Mouse (Mus musculus) embryonic facial prominence, embryonic 12.5 days (tissue): Measurements from ENCODE around the gene Gm13277. TPM values are rescaled to one million over a fixed set of nuclear protein-coding genes. Genes with fewer than 3 reads are reported as not detected.
"Not testable (repeated sequence)": the region's sequence is repeated elsewhere in the genome, so short reads cannot be mapped to it uniquely, and the experiment has no call there.

Experiments
- ATAC-seq: fragments of 200-750 bp; cut with Nextera tagmentation; 2 replicates; pipeline ENCODE4 v1.8.0; 2017; ENCODE audit not compliant: insufficient number of reproducible peaks, insufficient read depth, low FRiP score, low TSS enrichment
- H3K27ac ChIP-seq: fragments of 300-500 bp; sonication (generic); 2 replicates; pipeline ENCODE4 v1.5.1; 2016; ENCODE audit warnings: mild to moderate bottlenecking
- H3K27me3 ChIP-seq: fragments of 300-500 bp; sonication (generic); 2 replicates; pipeline ENCODE4 v1.6.1; 2016; ENCODE audit warnings: mild to moderate bottlenecking, moderate library complexity
- H3K36me3 ChIP-seq: fragments of 300-500 bp; sonication (generic); 2 replicates; pipeline ENCODE4 v1.6.1; 2016; ENCODE audit warnings: mild to moderate bottlenecking
- H3K4me1 ChIP-seq: fragments of 300-500 bp; sonication (generic); 2 replicates; pipeline ENCODE4 v1.6.1; 2016
- H3K4me2 ChIP-seq: fragments of 300-500 bp; sonication (generic); replicated peaks from 2 replicates; pipeline ENCODE4 v1.6.1; 2016; ENCODE audit warnings: mild to moderate bottlenecking, moderate library complexity
- H3K4me3 ChIP-seq: fragments of 300-500 bp; sonication (generic); 2 replicates; pipeline ENCODE4 v1.5.1; 2016; ENCODE audit warnings: mild to moderate bottlenecking
- H3K9ac ChIP-seq: fragments of 300-500 bp; sonication (generic); 2 replicates; pipeline ENCODE4 v1.6.1; 2016; ENCODE audit warnings: mild to moderate bottlenecking, moderate library complexity
- H3K9me3 ChIP-seq: fragments of 300-500 bp; sonication (generic); 2 replicates; pipeline ENCODE4 v1.6.1; 2016; ENCODE audit warnings: mild to moderate bottlenecking, moderate library complexity
- WGBS: fragments of 180-500 bp; shearing (Covaris S2); methylation state at CpG from one replicate; pipeline ENCODE4 v1.1.7; 2016; 5-methylcytosine and 5-hydroxymethylcytosine counted together
- polyA plus RNA-seq: library from polyadenylated mRNA; unstranded; fragments of >200 nt; fragmentation: Nextera tagmentation; extraction: Ambion mirVana; gene quantifications from 2 replicates; pipeline ENCODE4 v1.2.1, GENCODE M21; 2016

The Gm13277 gene
- polyA plus RNA-seq, 1 experiment from 2014 or later, result not detected

GRCm38 (mm10) chr4:88760431-88760830, 28.0 kb upstream of the Gm13277 start:
- not testable (repeated sequence) for ATAC-seq, H3K4me1 ChIP-seq, H3K9me3 ChIP-seq, H3K36me3 ChIP-seq, H3K27me3 ChIP-seq
- Histone ChIP-seq H3K27ac (peak overlapping the region; percentile 75; the same call in 1 of the 2 replicates), H3K4me2 (peak overlapping the region; percentile 48), H3K9ac (peak overlapping the region; percentile 44; the same call in 1 of the 2 replicates), H3K4me3 (peak overlapping the region; percentile 36)
- under 1% methylated on average over 23 of the region's 28 CpGs for WGBS

- WGBS, result 70% methylated on average over 6 of the region's 8 CpGs
- H3K27ac ChIP-seq, H3K4me1 ChIP-seq, H3K36me3 ChIP-seq, H3K27me3 ChIP-seq, ATAC-seq, H3K9ac ChIP-seq, H3K9me3 ChIP-seq, H3K4me2 ChIP-seq, H3K4me3 ChIP-seq: not testable (repeated sequence)
These were observed 26.7 kb upstream of the Gm13277 start for GRCm38 (mm10) chr4:88761776-88762175.

- H3K9me3 ChIP-seq, H3K4me3 ChIP-seq, H3K4me2 ChIP-seq, H3K27me3 ChIP-seq, H3K4me1 ChIP-seq, H3K27ac ChIP-seq, H3K36me3 ChIP-seq, ATAC-seq, H3K9ac ChIP-seq: not testable (repeated sequence)
- 56% methylated on average over 9 of the region's 9 CpGs for WGBS
These were observed 26.1 kb upstream of the Gm13277 start for GRCm38 (mm10) chr4:88762341-88762740.

- ATAC-seq, H3K4me1 ChIP-seq, H3K36me3 ChIP-seq, H3K9ac ChIP-seq, H3K27me3 ChIP-seq, H3K9me3 ChIP-seq: not testable (repeated sequence)
- WGBS, result 4% methylated on average over 26 of the region's 42 CpGs
- Histone ChIP-seq H3K4me3 (peak overlapping the region; percentile 38), H3K27ac (0 out of 2 replicates have a peak overlapping the region, but pooled peaks have one; percentile 17), H3K4me2 (peak overlapping the region; percentile 49)
These were observed 24.9 kb upstream of the Gm13277 start for GRCm38 (mm10) chr4:88763384-88764018.

GRCm38 (mm10) chr4:88773534-88773933, 14.9 kb upstream of the Gm13277 start, which contains the start of gene Gm13290:
Gm13290 (plus strand) TSS chr4:88773834.
- H3K9ac ChIP-seq, H3K36me3 ChIP-seq, H3K9me3 ChIP-seq, H3K4me3 ChIP-seq, H3K27ac ChIP-seq, H3K4me1 ChIP-seq, H3K27me3 ChIP-seq, ATAC-seq, H3K4me2 ChIP-seq: not testable (repeated sequence)
- no CpG with 5 or more reads among the region's 32 CpGs for WGBS

GRCm38 (mm10) chr4:88776622-88777021, 11.8 kb upstream of the Gm13277 start, which contains the start of gene Gm13289:
Gm13289 (plus strand) TSS chr4:88776922.
- H3K4me1 ChIP-seq, H3K27me3 ChIP-seq, ATAC-seq, H3K9ac ChIP-seq, H3K36me3 ChIP-seq, H3K4me3 ChIP-seq, H3K27ac ChIP-seq, H3K4me2 ChIP-seq, H3K9me3 ChIP-seq: not testable (repeated sequence)
- WGBS, result no CpG with 5 or more reads among the region's 29 CpGs

GRCm38 (mm10) chr4:88779550-88779949, 8.9 kb upstream of the Gm13277 start, which contains the start of gene Gm13272:
Gm13272 (plus strand) TSS chr4:88779850.
- no CpG with 5 or more reads among the region's 29 CpGs for WGBS
- H3K9me3 ChIP-seq, H3K27me3 ChIP-seq, H3K4me3 ChIP-seq, H3K4me2 ChIP-seq, ATAC-seq, H3K27ac ChIP-seq, H3K36me3 ChIP-seq, H3K9ac ChIP-seq, H3K4me1 ChIP-seq: not testable (repeated sequence)

- not testable (repeated sequence) for H3K27ac ChIP-seq, H3K4me3 ChIP-seq, ATAC-seq, H3K4me1 ChIP-seq, H3K9me3 ChIP-seq, H3K4me2 ChIP-seq, H3K36me3 ChIP-seq, H3K9ac ChIP-seq, H3K27me3 ChIP-seq
- 41% methylated on average over 16 of the region's 18 CpGs for WGBS
These were observed 8.1 kb upstream of the Gm13277 start for GRCm38 (mm10) chr4:88780320-88780719.

- ATAC-seq, H3K27ac ChIP-seq, H3K9ac ChIP-seq, H3K27me3 ChIP-seq, H3K9me3 ChIP-seq, H3K4me1 ChIP-seq, H3K36me3 ChIP-seq: not testable (repeated sequence)
- 16% methylated on average over 5 of the region's 7 CpGs for WGBS
- Histone ChIP-seq H3K4me3 (0 out of 2 replicates have a peak within 1 kb of the TSS, but pooled peaks have one; percentile 22), H3K4me2 (peak within 1 kb of the TSS; percentile 30; the same call in 1 of the 2 replicates)
These were observed 6.6 kb upstream of the Gm13277 start, which contains the start of gene Ifnz for GRCm38 (mm10) chr4:88781831-88782230. Ifnz (plus strand) TSS chr4:88782131.

GRCm38 (mm10) chr4:88782335-88782734, 6.1 kb upstream of the Gm13277 start:
- not testable (repeated sequence) for H3K9ac ChIP-seq, H3K4me1 ChIP-seq, H3K27ac ChIP-seq, ATAC-seq, H3K36me3 ChIP-seq, H3K27me3 ChIP-seq, H3K9me3 ChIP-seq
- Histone ChIP-seq H3K4me2 (peak overlapping the region; percentile 30; the same call in 1 of the 2 replicates), H3K4me3 (0 out of 2 replicates have a peak overlapping the region, but pooled peaks have one; percentile 22)
- WGBS, result 0% methylated on average over 21 of the region's 31 CpGs

GRCm38 (mm10) chr4:88785409-88785808, 3.0 kb upstream of the Gm13277 start, which contains the start of gene Gm13276:
Gm13276 (plus strand) TSS chr4:88785709.
- not testable (repeated sequence) for H3K9me3 ChIP-seq, H3K36me3 ChIP-seq, ATAC-seq, H3K27ac ChIP-seq, H3K4me3 ChIP-seq, H3K9ac ChIP-seq, H3K4me2 ChIP-seq, H3K4me1 ChIP-seq, H3K27me3 ChIP-seq
- no CpG with 5 or more reads among the region's 27 CpGs for WGBS

GRCm38 (mm10) chr4:88791250-88791649, 2.8 kb downstream of the Gm13277 start, which contains the start of gene Gm13278:
Gm13278 (plus strand) TSS chr4:88791550.
- H3K27ac ChIP-seq, H3K4me2 ChIP-seq, ATAC-seq, H3K27me3 ChIP-seq, H3K36me3 ChIP-seq, H3K9me3 ChIP-seq, H3K9ac ChIP-seq, H3K4me1 ChIP-seq, H3K4me3 ChIP-seq: not testable (repeated sequence)
- WGBS, result no CpG with 5 or more reads among the region's 28 CpGs
